Mouse (Mus musculus) T-helper 2 cell (primary cell): ENCODE results near the gene C1rb.
"Not testable (repeated sequence)": the region's sequence is repeated elsewhere in the genome, so short reads cannot be mapped to it uniquely, and the experiment has no call there.

Experiments
- in situ Hi-C: fragments of 300-600 bp; cut with MboI, MseI; formaldehyde crosslinking; loops from one replicate; pipeline ENCODE4 v1.15.1; 2025; ENCODE audit warnings: high pct_unique_total_duplicates

C1rb gene

GRCm38 (mm10) chr6:124570026-124570425, at the start of gene C1rb:
Gene C1rb, plus strand, starts transcription at chr6:124570294.
- in situ Hi-C loops = loop anchor here (5.0 kb wide), 1 partner anchor 53 kb away; no protein-coding TSS in a partner anchor

GRCm38 (mm10) chr6:124522082-124522481, 48.0 kb upstream of the C1rb start:
- in situ Hi-C loops = not testable (repeated sequence)

- in situ Hi-C loops = no loop called here
These were observed 42.2 kb upstream of the C1rb start for GRCm38 (mm10) chr6:124527881-124528280.

GRCm38 (mm10) chr6:124531077-124531476, 39.0 kb upstream of the C1rb start:
- in situ Hi-C loops = loop anchor here (5.0 kb wide), 1 partner anchor 96 kb away; no protein-coding TSS in a partner anchor

GRCm38 (mm10) chr6:124536125-124536829, 33.8 kb upstream of the C1rb start:
- in situ Hi-C loops = not testable (repeated sequence)

GRCm38 (mm10) chr6:124541176-124541575, 28.9 kb upstream of the C1rb start:
- in situ Hi-C loops = not testable (repeated sequence)

GRCm38 (mm10) chr6:124542284-124542683, 27.8 kb upstream of the C1rb start, which contains the start of gene C1s1:
Gene C1s1, minus strand, starts transcription at chr6:124542359.
- in situ Hi-C loops = not testable (repeated sequence)

GRCm38 (mm10) chr6:124544466-124544865, 25.6 kb upstream of the C1rb start:
- in situ Hi-C loops = no loop called here

GRCm38 (mm10) chr6:124545425-124545824, 24.7 kb upstream of the C1rb start:
- in situ Hi-C loops = loop anchor here (5.0 kb wide), 1 partner anchor 102 kb away; no protein-coding TSS in a partner anchor

- in situ Hi-C loops = loop anchor here (5.0 kb wide), 1 partner anchor 99 kb away; no protein-coding TSS in a partner anchor
These were observed 22.1 kb upstream of the C1rb start for GRCm38 (mm10) chr6:124547979-124548378.

- in situ Hi-C loops = loop anchor here (5.0 kb wide), 1 partner anchor 98 kb away; no protein-coding TSS in a partner anchor
These were observed 21.0 kb upstream of the C1rb start for GRCm38 (mm10) chr6:124549023-124549550.

GRCm38 (mm10) chr6:124552766-124553165, 17.3 kb upstream of the C1rb start:
- in situ Hi-C loops = no loop called here

GRCm38 (mm10) chr6:124555956-124556355, 14.1 kb upstream of the C1rb start:
- in situ Hi-C loops = not testable (repeated sequence)

- in situ Hi-C loops = not testable (repeated sequence)
These were observed 8.9 kb upstream of the C1rb start for GRCm38 (mm10) chr6:124561156-124561555.

- in situ Hi-C loops = not testable (repeated sequence)
These were observed 8.5 kb upstream of the C1rb start for GRCm38 (mm10) chr6:124561611-124562010.

- in situ Hi-C loops = not testable (repeated sequence)
These were observed 5.1 kb downstream of the C1rb start for GRCm38 (mm10) chr6:124575155-124575678.

- in situ Hi-C loops = not testable (repeated sequence)
These were observed 10.1 kb downstream of the C1rb start for GRCm38 (mm10) chr6:124580155-124580554.

- in situ Hi-C loops = no loop called here
These were observed 12.1 kb downstream of the C1rb start for GRCm38 (mm10) chr6:124582231-124582630.

- in situ Hi-C loops = no loop called here
These were observed 14.8 kb downstream of the C1rb start for GRCm38 (mm10) chr6:124584935-124585334.

- in situ Hi-C loops = no loop called here
These were observed 15.7 kb downstream of the C1rb start for GRCm38 (mm10) chr6:124585761-124586160.

GRCm38 (mm10) chr6:124586266-124586665, 16.2 kb downstream of the C1rb start:
- in situ Hi-C loops = no loop called here

GRCm38 (mm10) chr6:124588771-124589170, 18.7 kb downstream of the C1rb start:
- in situ Hi-C loops = no loop called here
